Comparison of ENCODE assay signal across 9 mouse cellular contexts in the genomic region with DNA sequence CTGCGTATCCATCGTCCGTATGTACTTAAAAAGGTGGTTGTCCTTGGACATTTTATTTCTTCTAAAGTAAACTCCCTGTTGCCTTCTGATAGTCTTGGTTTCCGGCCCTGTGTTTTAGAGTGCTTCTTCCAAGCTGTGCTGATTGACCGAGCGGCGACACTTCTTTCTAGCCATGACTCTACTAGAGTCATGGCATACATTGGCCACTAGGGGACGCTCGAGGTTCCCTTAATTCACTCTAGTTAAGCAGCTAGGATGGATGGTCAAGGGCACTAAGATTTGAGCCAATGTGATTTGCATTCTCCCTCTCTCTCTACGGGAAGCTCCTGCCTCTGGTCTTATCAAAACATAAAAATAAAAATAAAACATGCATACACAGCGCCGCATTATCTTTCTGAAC. TPM values are rescaled to one million over a fixed set of nuclear protein-coding genes. Genes with fewer than 3 reads are reported as not detected.
DNase-seq lines count a peak whose midpoint lies in the region; ATAC-seq and TF ChIP-seq lines count a peak whose summit lies in the region.
"Had no signal": no experiment of that assay in that cellular context is flagged by ENCODE, and none has a peak within 500 bp of the region (broad histone marks: within the 10 kb centered on the region; RNA-seq: fewer than 3 reads in every experiment).

No protein-coding gene starts in this region.

- 47% methylated on average over 12 of the region's 12 CpGs for WGBS in heart, embryonic 10.5 days
- 48% methylated on average over 12 of the region's 12 CpGs for WGBS in lung, postnatal 0 days
- WGBS in spleen, adult 2 months, result 54% methylated on average over 12 of the region's 12 CpGs

- no peaks in the 10 kb centered on the region for H3K9me3 ChIP-seq in heart, embryonic 10.5 days
- no peaks in the 10 kb centered on the region for H3K9me3 ChIP-seq in lung, postnatal 0 days (ENCODE audit: low read length)
- H3K9me3 ChIP-seq: limb, embryonic 12.5 days had no signal

- H3K9ac ChIP-seq in lung, postnatal 0 days (replicated peaks; ENCODE audit: low read depth), result no peak overlapping the region
- H3K9ac ChIP-seq: limb, embryonic 12.5 days had no signal

- no peak overlapping the region for H3K27ac ChIP-seq in heart, embryonic 10.5 days
- no peak overlapping the region for H3K27ac ChIP-seq in lung, postnatal 0 days (ENCODE audit: low read length)
- H3K27ac ChIP-seq in spleen, adult 2 months (ENCODE audit: insufficient read depth, low read length), result no peak overlapping the region
- H3K27ac ChIP-seq: limb, embryonic 12.5 days had no signal

- H3K4me1 ChIP-seq in heart, embryonic 10.5 days, result peaks cover 15% of the 10 kb centered on the region
- no peaks in the 10 kb centered on the region for H3K4me1 ChIP-seq in lung, postnatal 0 days (ENCODE audit: insufficient read depth, low read depth, low read length)
- H3K4me1 ChIP-seq in spleen, adult 2 months (ENCODE audit: control insufficient read depth, insufficient read depth, insufficient read length), result no peaks in the 10 kb centered on the region

- no peak overlapping the region for H3K4me3 ChIP-seq in heart, embryonic 10.5 days
- H3K4me3 ChIP-seq in lung, postnatal 0 days (ENCODE audit: low read depth, low read length), result no peak overlapping the region
- no peak overlapping the region for H3K4me3 ChIP-seq in spleen, adult 2 months (ENCODE audit: extremely low read depth, insufficient read depth, insufficient read length)
- H3K4me3 ChIP-seq: limb, embryonic 12.5 days had no signal

- H3K4me2 ChIP-seq in lung, postnatal 0 days (replicated peaks; ENCODE audit: low read depth, low read length), result no peak overlapping the region
- H3K4me2 ChIP-seq: limb, embryonic 12.5 days had no signal

- H3K27me3 ChIP-seq in heart, embryonic 10.5 days (ENCODE audit: insufficient read depth, poor library complexity, severe bottlenecking), result no peaks in the 10 kb centered on the region
- no peaks in the 10 kb centered on the region for H3K27me3 ChIP-seq in lung, postnatal 0 days (replicated peaks; ENCODE audit: insufficient read depth, low read length)
- no peaks in the 10 kb centered on the region for H3K27me3 ChIP-seq in spleen, adult 2 months (ENCODE audit: control insufficient read depth, insufficient read depth, low read length)
- H3K27me3 ChIP-seq: limb, embryonic 12.5 days had no signal

- H3K36me3 ChIP-seq in heart, embryonic 10.5 days, result no peaks in the 10 kb centered on the region
- H3K36me3 ChIP-seq in lung, postnatal 0 days (ENCODE audit: insufficient read depth, low read length), result no peaks in the 10 kb centered on the region
- no peaks in the 10 kb centered on the region for H3K36me3 ChIP-seq in spleen, adult 2 months (ENCODE audit: control insufficient read depth, insufficient read depth, low read length)
- H3K36me3 ChIP-seq: limb, embryonic 12.5 days had no signal

- TF ChIP-seq CTCF in brain, embryonic 14.5 days (IDR thresholded peaks at IDR 0.05; ENCODE audit: borderline replicate concordance, extremely low read depth, insufficient read depth, insufficient read length), result peak; percentile 75; the same call in 1 of the 2 replicates
- TF ChIP-seq CTCF in lung, postnatal 0 days (IDR thresholded peaks at IDR 0.05), result peak; percentile 92
- TF ChIP-seq CTCF in spleen, adult 2 months (IDR thresholded peaks at IDR 0.05; ENCODE audit: extremely low read depth, insufficient read depth, insufficient read length, insufficient replicate concordance), result peak; percentile 43; the same call in 1 of the 2 replicates

- peak; percentile 78 for ATAC-seq in CD4-positive, CD25-positive, alpha-beta regulatory T cell, adult 4 months
- peak; percentile 71 for ATAC-seq in erythroid progenitor cell, adult 5-6 weeks (replicated peaks; ENCODE audit: low FRiP score, poor library complexity, severe bottlenecking)
- ATAC-seq in lung, postnatal 0 days, result peak; percentile 43; the same call in 1 of the 2 replicates

- TF ChIP-seq POLR2A in brain, embryonic 14.5 days (IDR thresholded peaks at IDR 0.05; ENCODE audit: borderline replicate concordance, extremely low read depth, insufficient read depth, insufficient read length, poor library complexity, severe bottlenecking), result no peak
- TF ChIP-seq POLR2A in spleen, adult 2 months (IDR thresholded peaks at IDR 0.05; ENCODE audit: low read depth, low read length), result no peak

- TF ChIP-seq EP300 in lung, postnatal 0 days (IDR thresholded peaks at IDR 0.05), result no peak

- peak; percentile 59 to 80 for DNase-seq in heart, adult 18-20 months
- no peak for DNase-seq in heart, embryonic 10.5 days (ENCODE audit: low spot score)
- DNase-seq in brain, embryonic 14.5 days (ENCODE audit: low read depth), result peak; percentile 49
- peak; percentile 73 for DNase-seq in layer of hippocampus, adult 11-12 months (ENCODE audit: low spot score)
- DNase-seq in lung, postnatal 0 days (ENCODE audit: low spot score), result peak; percentile 71
- DNase-seq in spleen, adult 2 months (ENCODE audit: low read depth in 1 of 2, low spot score in 2 of 2), result peak; percentile 15 to 24

RNA-seq across cellular contexts. Expression of a gene that starts 44.7 kb away (rescaled TPM):
- 10 to 100 TPM; 22.9 TPM for total RNA-seq in heart, adult 18-20 months (2021)
- polyA plus RNA-seq in heart, embryonic 10.5 days (2016; fragmentation: Nextera tagmentation; extraction: Ambion mirVana), result 52.2 and 76.3 TPM in 2 replicates
- polyA plus RNA-seq in CD4-positive, CD25-positive, alpha-beta regulatory T cell, adult 4 months (2017; shearing (Covaris generic)), result 10 to 100 TPM; 23.0 to 30.2 TPM
- polyA plus RNA-seq in brain, embryonic 14.5 days (2012; rRNA removed), result 81.9 and 85.7 TPM in 2 replicates
- total RNA-seq in erythroid progenitor cell, adult 5-6 weeks (2015; ENCODE audit: low replicate concordance), result 53.0 and 60.4 TPM in 2 replicates
- 37.4 and 64.8 TPM in 2 replicates for total RNA-seq in erythroid progenitor cell, adult 5-6 weeks (2017; ENCODE audit: low replicate concordance)
- 30.2 and 31.2 TPM in 2 replicates for polyA plus RNA-seq in lung, postnatal 0 days (2015; fragmentation: Nextera tagmentation; extraction: Ambion mirVana)
- polyA plus RNA-seq in spleen, adult 2 months (2012; rRNA removed), result 5.7 and 6.5 TPM in 2 replicates
